In the genomic region with DNA sequence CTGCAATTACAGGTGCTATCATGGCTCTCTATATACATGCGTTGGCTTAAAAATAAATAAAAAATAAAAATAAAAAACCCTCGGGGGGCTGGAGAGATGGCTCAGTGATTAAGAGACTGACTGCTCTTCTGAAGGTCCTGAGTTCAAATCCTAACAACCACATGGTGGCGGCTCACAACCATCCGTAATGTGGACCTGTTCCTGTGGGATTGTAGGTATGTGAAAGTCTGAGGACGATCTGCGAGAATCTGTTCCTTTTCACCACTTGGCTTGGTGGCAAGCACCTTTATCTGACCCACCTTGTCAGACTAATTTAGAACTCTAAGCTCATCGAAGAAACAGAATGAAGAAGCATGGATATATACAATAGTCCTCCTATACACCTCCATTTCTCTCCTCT, we compare ENCODE assay signal across 17 mouse cellular contexts. TPM values are rescaled to one million over a fixed set of nuclear protein-coding genes. Genes with fewer than 3 reads are reported as not detected.
"Had no signal": no experiment of that assay in that cellular context is flagged by ENCODE, and none has a peak within 500 bp of the region (broad histone marks: within the 10 kb centered on the region; RNA-seq: fewer than 3 reads in every experiment).

No protein-coding gene starts in this region.

- H3K9me3 ChIP-seq: lung, embryonic 15.5 days; midbrain, embryonic 10.5 days; midbrain, embryonic 13.5 days; neural tube, embryonic 12.5 days; stomach, embryonic 15.5 days had no signal

- DNase-seq: lung, adult 2 months; lung, postnatal 14 days; lung, postnatal 36 days; right cerebral cortex, postnatal 14 days; thymus, adult 2 months; thymus, postnatal 25 days; thymus, postnatal 4 days had no signal

- H3K4me3 ChIP-seq: lung, embryonic 15.5 days; midbrain, embryonic 10.5 days; neural tube, embryonic 12.5 days; stomach, embryonic 15.5 days had no signal

- H3K4me1 ChIP-seq: stomach, embryonic 15.5 days had no signal

- ATAC-seq: lung, postnatal 0 days; midbrain, embryonic 13.5 days; midbrain, embryonic 16.5 days had no signal

- H3K4me2 ChIP-seq: lung, embryonic 15.5 days; midbrain, embryonic 13.5 days; neural tube, embryonic 12.5 days; stomach, embryonic 15.5 days had no signal

- H3K27ac ChIP-seq: liver, embryonic 14.5 days; lung, embryonic 15.5 days; macrophage; midbrain, embryonic 10.5 days; midbrain, embryonic 13.5 days; neural tube, embryonic 12.5 days; stomach, embryonic 15.5 days; stomach, postnatal 0 days had no signal

- H3K27me3 ChIP-seq: lung, embryonic 15.5 days; midbrain, embryonic 13.5 days; neural tube, embryonic 12.5 days; stomach, embryonic 15.5 days had no signal

- H3K9ac ChIP-seq: liver, embryonic 14.5 days; lung, embryonic 15.5 days; midbrain, embryonic 13.5 days; neural tube, embryonic 12.5 days; stomach, embryonic 15.5 days had no signal

RNA-seq across cellular contexts. Expression of a gene that starts 36.5 kb away (rescaled TPM):
- polyA plus RNA-seq: macrophage had no signal
